Mouse (Mus musculus) MEL (cell line): ENCODE results near the gene Slitrk1.

ENCODE experiments used
- CTCF ChIP-seq, 3 experiments: IDR thresholded peaks in 2 of 3; conservative IDR thresholded peaks in 1 of 3; 2 replicates each; pipeline ENCODE4 v1.5.1; 2011 to 2012; ENCODE audit warnings: low read length in 3 of 3, low read depth in 2 of 3, mild to moderate bottlenecking in 2 of 3, improper control_type of control experiment in 1 of 3, inconsistent platforms in 1 of 3, mixed read lengths in 1 of 3, moderate library complexity in 1 of 3; ENCODE audit not compliant: control insufficient read depth in 1 of 3, insufficient read depth in 1 of 3, poor library complexity in 1 of 3, severe bottlenecking in 1 of 3
- HCFC1 ChIP-seq: IDR thresholded peaks from 2 replicates; pipeline ENCODE4 v1.6.1; 2012; ENCODE audit warnings: low read depth, mild to moderate bottlenecking, inconsistent platforms, low read length, improper control_type of control experiment, moderate library complexity
- JUND ChIP-seq: IDR thresholded peaks from 2 replicates; pipeline ENCODE4 v1.6.1; 2011; ENCODE audit warnings: low read depth, mild to moderate bottlenecking, improper control_type of control experiment, low read length
- MAX ChIP-seq: IDR thresholded peaks from 2 replicates; pipeline ENCODE4 v1.6.1; 2011; ENCODE audit warnings: low read length, improper control_type of control experiment
- MEF2A ChIP-seq: IDR thresholded peaks from 2 replicates; pipeline ENCODE4 v1.6.1; 2014; ENCODE audit warnings: low read depth, mild to moderate bottlenecking, inconsistent platforms, low read length, improper control_type of control experiment; ENCODE audit not compliant: poor library complexity, insufficient replicate concordance, severe bottlenecking; ENCODE audit errors: extremely low read depth
- NELFE ChIP-seq: IDR thresholded peaks from 2 replicates; pipeline ENCODE4 v1.6.1; 2011; ENCODE audit warnings: low read depth, low read length, improper control_type of control experiment
- POLR2A ChIP-seq, 2 experiments: IDR thresholded peaks; 2 replicates each; pipeline ENCODE4 v1.6.1; 2011 to 2012; ENCODE audit warnings: low read length in 2 of 2, mild to moderate bottlenecking in 2 of 2, control low read depth in 1 of 2, improper control_type of control experiment in 1 of 2, low read depth in 1 of 2, moderate library complexity in 1 of 2; ENCODE audit not compliant: control insufficient read depth in 1 of 2, insufficient read depth in 1 of 2, poor library complexity in 1 of 2
- SMC3 ChIP-seq: IDR thresholded peaks from 2 replicates; pipeline ENCODE4 v1.6.1; 2011; ENCODE audit warnings: low read depth, low read length, improper control_type of control experiment
- USF1 ChIP-seq: IDR thresholded peaks from 2 replicates; pipeline ENCODE4 v1.6.1; 2014; ENCODE audit warnings: low read depth, mild to moderate bottlenecking, inconsistent platforms, low read length, improper control_type of control experiment, moderate library complexity
- ZC3H11A ChIP-seq: IDR thresholded peaks from 2 replicates; pipeline ENCODE4 v1.6.1; 2012; ENCODE audit warnings: low read depth, mild to moderate bottlenecking, inconsistent platforms, low read length, improper control_type of control experiment
- ZMIZ1 ChIP-seq: IDR thresholded peaks from 2 replicates; pipeline ENCODE4 v1.6.1; 2012; ENCODE audit warnings: low read depth, mild to moderate bottlenecking, inconsistent platforms, low read length, improper control_type of control experiment, moderate library complexity

DNA sequence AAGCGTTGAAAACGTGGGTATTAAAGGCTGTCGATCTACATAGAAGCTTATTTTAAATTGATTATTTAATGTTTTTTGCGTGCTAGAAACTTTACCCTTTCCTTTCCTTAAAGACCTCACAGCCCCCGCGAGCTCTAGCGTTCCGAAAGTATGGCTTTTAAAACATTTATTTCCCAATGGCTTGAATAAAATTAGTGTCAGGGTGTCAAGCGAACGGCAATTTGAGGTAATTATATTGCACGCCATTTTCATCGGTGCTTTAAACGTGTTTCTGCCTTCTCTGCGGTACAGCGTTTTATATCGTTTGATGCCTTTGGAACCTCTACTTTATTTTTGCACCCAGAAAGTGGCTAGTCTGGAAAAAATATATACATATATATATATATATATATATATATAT is 378 bp upstream of the Slitrk1 start:
- no peak for TF ChIP-seq POLR2A (IDR thresholded peaks at IDR 0.05; ENCODE audit: control insufficient read depth in 1 of 2, insufficient read depth in 1 of 2, low read depth in 1 of 2, low read length in 2 of 2, poor library complexity in 1 of 2)
- no peak for TF ChIP-seq USF1
- TF ChIP-seq HCFC1: no peak
- no peak for TF ChIP-seq JUND
- TF ChIP-seq CTCF (IDR thresholded peaks at IDR 0.05 in 2 of 3, conservative IDR thresholded peaks at IDR 0.05 in 1 of 3; ENCODE audit: control insufficient read depth in 1 of 3, insufficient read depth in 1 of 3, low read depth in 2 of 3, low read length in 3 of 3, poor library complexity in 1 of 3, severe bottlenecking in 1 of 3): no peak
- TF ChIP-seq NELFE: no peak
- no peak for TF ChIP-seq SMC3
- no peak for TF ChIP-seq ZMIZ1
- no peak for TF ChIP-seq MAX
- TF ChIP-seq MEF2A: no peak
- no peak for TF ChIP-seq ZC3H11A
